Mouse (Mus musculus): ENCODE measurements at regions not wholly inside any gene's neighbourhood (a gene's known extent, or its start where the extent isn't known, plus 50 kb on each side); places are given as distances from the start of the nearest gene placed in this dataset.

DNA sequence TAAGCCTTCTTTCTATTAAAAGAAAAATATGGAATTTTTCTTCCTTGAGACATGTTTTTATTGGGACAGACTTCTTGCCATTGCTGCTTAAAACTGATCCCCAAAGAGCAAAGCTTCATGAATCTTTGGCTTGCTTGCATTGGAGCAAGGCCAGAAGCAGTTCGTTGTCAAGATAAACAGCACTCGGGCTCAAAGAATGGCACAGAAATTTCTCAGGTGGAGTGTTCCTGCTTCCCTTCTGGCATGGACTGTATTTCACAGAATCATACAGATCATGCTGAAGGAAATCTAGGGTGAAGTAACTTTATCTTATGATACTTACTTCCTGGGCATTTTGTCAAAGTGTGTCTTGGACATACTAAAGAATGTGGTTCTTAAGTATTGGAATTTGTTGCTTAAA, 77.0 kb upstream of the Mmadhc start:
- no peak overlapping the region for H3K4me2 ChIP-seq (replicated peaks)
- H3K27ac ChIP-seq (replicated peaks): no peak overlapping the region
- no peaks in the 10 kb centered on the region for H3K4me1 ChIP-seq
- no peak overlapping the region for H3K9ac ChIP-seq (replicated peaks)
- no peaks in the 10 kb centered on the region for H3K9me3 ChIP-seq
- H3K4me3 ChIP-seq: no peak overlapping the region
- ATAC-seq (ENCODE audit: low FRiP score, low read depth): no peak
- WGBS: 79% methylated on average over 2 of the region's 2 CpGs
- H3K36me3 ChIP-seq: no peaks in the 10 kb centered on the region
- no peaks in the 10 kb centered on the region for H3K27me3 ChIP-seq

DNA sequence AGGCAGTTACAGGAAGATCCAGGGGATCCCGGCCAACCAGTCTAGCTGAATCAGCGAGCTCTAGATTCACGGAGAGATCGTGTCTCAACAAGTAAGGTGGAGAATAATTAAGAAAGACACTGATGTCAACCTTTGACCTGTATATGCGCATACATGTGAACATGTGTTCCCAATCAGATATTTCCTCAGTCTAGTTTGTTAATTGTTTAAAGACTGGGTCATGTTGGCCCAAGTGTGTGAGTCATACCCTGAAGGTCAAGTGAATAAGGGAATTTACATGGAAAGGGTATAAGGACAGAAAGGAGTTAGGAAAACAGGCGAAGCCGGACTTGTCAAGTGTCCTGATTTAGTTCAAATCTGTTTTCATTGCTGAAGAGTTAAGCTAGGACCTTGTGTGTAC, 76.4 kb upstream of the Mmadhc start:
- 87% methylated on average over 7 of the region's 7 CpGs for WGBS
- no peaks in the 10 kb centered on the region for H3K4me1 ChIP-seq

DNA sequence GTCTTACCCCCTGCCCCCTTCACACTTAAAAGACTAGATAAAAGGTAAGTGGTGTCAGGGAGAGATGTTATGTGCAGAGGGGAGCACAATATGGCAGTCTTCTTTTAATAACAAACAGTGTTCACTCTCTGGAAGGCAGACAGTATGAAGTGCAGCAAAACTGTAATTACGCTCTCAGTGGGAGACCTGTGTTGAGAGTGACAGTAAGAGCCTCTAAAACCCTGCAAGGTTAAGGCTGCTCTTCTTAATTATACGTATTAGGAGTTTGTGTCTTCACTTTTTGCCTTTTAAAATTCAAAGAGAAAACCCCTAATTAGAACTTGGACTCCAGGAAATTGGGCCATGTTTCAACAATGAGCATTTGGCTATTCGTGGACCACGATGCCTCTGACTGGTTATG, 72.2 kb upstream of the Mmadhc start:
- Histone ChIP-seq H3K9ac (replicated peaks) (no peak overlapping the region), H3K27ac (replicated peaks) (no peak overlapping the region), H3K4me2 (replicated peaks) (no peak overlapping the region), H3K27me3 (no peaks in the 10 kb centered on the region), H3K4me3 (no peak overlapping the region), H3K9me3 (no peaks in the 10 kb centered on the region), H3K4me1 (no peaks in the 10 kb centered on the region), H3K36me3 (no peaks in the 10 kb centered on the region)
- no peak for ATAC-seq (ENCODE audit: low FRiP score, low read depth)
- WGBS: 73% methylated on average over 4 of the region's 4 CpGs

More for the DNA sequence above, 76.4 kb upstream of the Mmadhc start:
- no peak overlapping the region for H3K4me2 ChIP-seq (replicated peaks)
- ATAC-seq (ENCODE audit: low FRiP score, low read depth): no peak
- no peaks in the 10 kb centered on the region for H3K9me3 ChIP-seq
- H3K36me3 ChIP-seq: no peaks in the 10 kb centered on the region
- H3K27me3 ChIP-seq: no peaks in the 10 kb centered on the region
- H3K4me3 ChIP-seq: no peak overlapping the region
- no peak overlapping the region for H3K9ac ChIP-seq (replicated peaks)
- no peak overlapping the region for H3K27ac ChIP-seq (replicated peaks)

DNA sequence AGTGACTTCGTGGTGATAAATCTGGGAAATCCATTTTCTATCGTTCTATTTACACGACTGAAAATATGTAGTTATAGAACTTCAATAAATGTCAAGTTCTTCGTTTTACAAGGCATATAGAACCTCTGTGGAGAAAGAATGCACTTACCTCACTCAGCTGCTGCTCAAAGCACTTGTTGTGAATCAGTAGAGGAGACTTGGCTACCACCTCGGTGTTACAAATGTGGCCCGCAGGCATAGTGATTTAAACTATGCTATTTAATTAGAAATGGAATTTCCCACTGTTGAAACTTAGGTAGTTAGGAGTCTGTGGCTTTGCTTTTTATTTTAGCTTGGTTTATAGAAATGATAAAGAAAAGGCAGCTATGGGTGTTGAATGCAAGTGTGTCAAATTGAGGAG, 71.8 kb upstream of the Mmadhc start:
- WGBS: 83% methylated on average over 6 of the region's 6 CpGs

DNA sequence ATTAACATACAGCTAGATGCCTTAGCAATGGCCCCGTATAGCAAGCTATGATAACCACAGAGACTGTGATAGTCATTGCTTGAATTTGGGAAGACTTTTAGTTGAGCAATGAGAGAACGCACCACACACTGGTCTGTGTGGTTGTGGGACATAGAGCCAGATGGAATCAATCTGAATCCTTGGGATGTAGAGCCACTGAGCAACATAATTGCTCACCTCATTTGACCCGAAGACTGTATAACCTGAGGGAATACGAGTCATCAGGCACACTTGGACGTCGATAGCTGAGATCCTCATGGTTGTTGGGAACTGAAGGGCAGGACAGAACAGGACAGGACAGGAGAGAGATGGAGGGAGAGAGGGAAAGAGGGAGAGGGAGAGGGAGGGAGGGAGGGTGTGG, 68.6 kb upstream of the Mmadhc start:
- H3K4me1 ChIP-seq: no peaks in the 10 kb centered on the region
- H3K27me3 ChIP-seq: no peaks in the 10 kb centered on the region
- no peak for ATAC-seq (ENCODE audit: low FRiP score, low read depth)
- no peaks in the 10 kb centered on the region for H3K9me3 ChIP-seq
- H3K36me3 ChIP-seq: no peaks in the 10 kb centered on the region
- no peak overlapping the region for H3K27ac ChIP-seq (replicated peaks)
- no peak overlapping the region for H3K4me2 ChIP-seq (replicated peaks)
- no peak overlapping the region for H3K4me3 ChIP-seq
- 90% methylated on average over 6 of the region's 6 CpGs for WGBS
- H3K9ac ChIP-seq (replicated peaks): no peak overlapping the region

More for the DNA sequence above, 71.8 kb upstream of the Mmadhc start:
- H3K36me3 ChIP-seq: no peaks in the 10 kb centered on the region
- no peak overlapping the region for H3K4me2 ChIP-seq (replicated peaks)
- no peak overlapping the region for H3K9ac ChIP-seq (replicated peaks)
- no peak overlapping the region for H3K4me3 ChIP-seq
- H3K27ac ChIP-seq (replicated peaks): no peak overlapping the region
- ATAC-seq (ENCODE audit: low FRiP score, low read depth): no peak
- H3K4me1 ChIP-seq: no peaks in the 10 kb centered on the region
- no peaks in the 10 kb centered on the region for H3K27me3 ChIP-seq
- H3K9me3 ChIP-seq: no peaks in the 10 kb centered on the region

DNA sequence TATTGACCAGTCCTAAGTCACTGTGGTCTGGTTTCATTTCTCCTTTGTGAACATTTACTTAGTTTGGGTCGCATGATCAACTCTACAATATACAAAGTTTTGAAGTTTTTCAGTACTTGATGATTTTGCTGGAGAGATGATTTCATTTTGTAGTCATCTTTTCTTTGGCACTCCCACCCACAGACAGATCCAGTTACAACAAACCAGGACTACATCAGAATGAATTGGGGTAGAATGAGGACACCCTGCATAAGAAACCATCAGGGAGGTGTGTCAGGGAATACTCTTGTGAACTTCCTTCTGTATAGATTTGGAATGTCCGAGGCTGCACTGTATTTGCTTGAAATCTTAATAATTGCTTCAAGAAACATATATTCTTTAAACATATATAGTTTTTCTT, 59.5 kb upstream of the Mmadhc start:
- Histone ChIP-seq H3K36me3 (no peaks in the 10 kb centered on the region), H3K4me3 (no peak overlapping the region), H3K27me3 (no peaks in the 10 kb centered on the region), H3K4me1 (no peaks in the 10 kb centered on the region), H3K9ac (replicated peaks) (no peak overlapping the region), H3K9me3 (no peaks in the 10 kb centered on the region), H3K4me2 (replicated peaks) (no peak overlapping the region), H3K27ac (replicated peaks) (no peak overlapping the region)
- no peak for ATAC-seq (ENCODE audit: low FRiP score, low read depth)
- 91% methylated on average over 2 of the region's 2 CpGs for WGBS

DNA sequence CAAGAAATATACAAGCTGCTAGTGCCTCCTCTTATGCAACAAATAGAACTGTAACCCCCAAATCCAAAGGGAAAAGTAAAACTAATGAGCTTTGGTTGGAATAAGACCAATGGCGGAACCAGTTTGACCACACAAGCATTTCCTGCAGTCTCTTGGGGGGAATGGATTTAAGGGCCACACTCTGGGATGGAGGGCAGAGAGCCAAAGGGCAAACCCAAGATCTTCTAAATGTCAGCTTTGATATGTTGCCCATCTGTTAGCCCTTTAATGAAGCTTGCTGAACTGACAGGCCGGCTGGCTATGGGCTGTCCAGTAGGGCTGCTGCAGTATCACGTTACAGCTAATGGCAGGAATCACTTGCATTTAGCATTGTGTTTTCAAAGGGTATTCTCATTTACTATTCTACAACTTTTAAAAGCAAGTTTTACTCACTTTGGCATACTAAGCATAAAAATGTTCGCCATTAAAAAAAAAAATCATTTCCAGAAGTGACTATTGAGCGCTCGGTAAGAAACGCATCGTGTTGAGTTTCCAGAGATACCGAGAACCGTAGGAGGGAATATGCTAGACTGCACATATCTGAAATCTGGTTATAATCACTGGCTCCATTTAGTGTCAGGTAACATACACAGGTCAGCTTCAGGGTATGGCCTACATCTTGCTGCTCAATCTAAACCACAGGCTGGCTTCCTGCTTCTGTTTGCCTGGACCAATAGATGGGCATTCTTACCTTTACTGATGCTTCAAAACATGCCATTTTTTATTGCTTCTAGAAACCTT, 51.1 kb upstream of the Mmadhc start:
- no peak overlapping the region for H3K4me3 ChIP-seq
- H3K4me1 ChIP-seq: no peaks in the 10 kb centered on the region
- no peaks in the 10 kb centered on the region for H3K36me3 ChIP-seq
- WGBS: 72% methylated on average over 10 of the region's 10 CpGs
- H3K9ac ChIP-seq (replicated peaks): no peak overlapping the region
- no peak overlapping the region for H3K27ac ChIP-seq (replicated peaks)
- no peak overlapping the region for H3K4me2 ChIP-seq (replicated peaks)
- no peaks in the 10 kb centered on the region for H3K27me3 ChIP-seq
- ATAC-seq (ENCODE audit: low FRiP score, low read depth): no peak
- no peaks in the 10 kb centered on the region for H3K9me3 ChIP-seq
